Mouse (Mus musculus) forebrain, embryonic 14.5 days (tissue): ENCODE measurements around the gene 1700029P11Rik. TPM values are rescaled to one million over a fixed set of nuclear protein-coding genes. Genes with fewer than 3 reads are reported as not detected.
A peak's percentile ranks its signal among the peaks of the same experiment; 100 is the strongest.

Experiments
- ATAC-seq: fragments of 200-750 bp; cut with Nextera tagmentation; 2 replicates; pipeline ENCODE4 v1.8.0; 2017; ENCODE audit warnings: mild to moderate bottlenecking, moderate library complexity
- DNase-seq: peaks from one replicate; pipeline ENCODE4 v3.0.0-alpha.2; 2015; ENCODE audit warnings: low spot score
- H3K27ac ChIP-seq: fragments of 300-500 bp; sonication (generic); 2 replicates; pipeline ENCODE4 v1.5.1; 2014; ENCODE audit warnings: low read depth, mild to moderate bottlenecking, control low read depth, low read length, moderate library complexity
- H3K27me3 ChIP-seq: fragments of 300-500 bp; sonication (generic); replicated peaks from 2 replicates; pipeline ENCODE4 v1.6.1; 2014; ENCODE audit warnings: low read length, control low read depth, mixed read lengths; ENCODE audit not compliant: control insufficient read depth, insufficient read depth
- H3K36me3 ChIP-seq: fragments of 300-500 bp; sonication (generic); 2 replicates; pipeline ENCODE4 v1.6.1; 2014; ENCODE audit warnings: low read length, control low read depth; ENCODE audit not compliant: control insufficient read depth, insufficient read depth
- H3K4me1 ChIP-seq: fragments of 300-500 bp; sonication (generic); 2 replicates; pipeline ENCODE4 v1.6.1; 2014; ENCODE audit warnings: antibody characterized with exemption, low read length, control low read depth; ENCODE audit not compliant: control insufficient read depth, insufficient read depth
- H3K4me2 ChIP-seq: fragments of 300-500 bp; sonication (generic); 2 replicates; pipeline ENCODE4 v1.6.1; 2014; ENCODE audit warnings: mild to moderate bottlenecking, control low read depth, low read length
- H3K4me3 ChIP-seq: fragments of 300-500 bp; sonication (generic); 2 replicates; pipeline ENCODE4 v1.5.1; 2014; ENCODE audit warnings: low read depth, low read length, control low read depth
- H3K9ac ChIP-seq: fragments of 300-500 bp; sonication (generic); 2 replicates; pipeline ENCODE4 v1.6.1; 2014; ENCODE audit warnings: mild to moderate bottlenecking, low read length, control low read depth, moderate library complexity
- H3K9me3 ChIP-seq: fragments of 300-500 bp; sonication (generic); replicated peaks from 2 replicates; pipeline ENCODE4 v1.6.1; 2016; ENCODE audit warnings: low read length, control low read depth, mixed read lengths; ENCODE audit not compliant: control insufficient read depth
- WGBS: fragments of 180-500 bp; shearing (Covaris S2); extraction: QIAGEN DNeasy Blood & Tissue Kit; methylation state at CpG from one replicate; pipeline ENCODE4 v1.1.7; 2014; 5-methylcytosine and 5-hydroxymethylcytosine counted together
- polyA plus RNA-seq: library from polyadenylated mRNA; unstranded; fragments of >200 nt; fragmentation: Nextera tagmentation; extraction: Ambion mirVana; gene quantifications from 2 replicates; pipeline ENCODE4 v1.2.1, GENCODE M21; 2014

1700029P11Rik gene
- polyA plus RNA-seq, 1 experiment from 2014 or later = not detected

DNA sequence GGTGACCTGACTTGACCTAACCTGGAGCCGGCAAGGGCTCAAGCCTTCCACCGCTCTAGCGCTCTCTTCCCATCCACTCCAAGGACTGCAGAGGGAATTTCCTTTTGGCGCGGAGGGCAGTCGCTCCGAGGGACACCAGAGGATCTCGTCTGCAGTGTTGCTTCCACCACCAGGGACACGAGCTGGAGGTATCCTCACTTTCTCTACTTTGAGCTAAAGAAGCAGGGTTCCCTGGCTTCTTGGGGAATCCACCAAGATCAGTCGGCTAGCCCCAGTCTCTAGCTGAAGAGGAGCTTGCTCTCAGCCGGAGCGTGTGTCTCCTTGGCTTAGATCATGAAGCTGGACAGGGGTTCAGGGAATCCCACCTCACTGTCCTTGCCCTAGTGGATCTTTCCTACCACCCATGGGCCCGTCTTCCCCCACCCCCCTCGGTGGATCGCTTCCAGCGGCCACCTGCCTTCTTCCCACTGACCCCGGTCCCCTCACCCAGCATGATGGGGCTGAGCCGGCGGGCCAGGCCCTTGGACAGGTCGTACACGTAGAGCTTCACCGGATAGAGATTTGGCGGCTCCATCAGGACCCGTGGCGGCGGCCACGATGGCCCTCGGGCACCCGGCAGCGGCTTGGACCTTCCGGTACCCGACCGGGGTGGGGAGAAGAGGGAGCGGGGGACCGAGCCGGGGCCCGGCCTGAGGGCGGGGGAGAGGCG lies 35.2 kb downstream of the 1700029P11Rik start:
- DNase-seq = peak; percentile 31
- WGBS = under 1% methylated on average over 39 of the region's 39 CpGs
- H3K9ac ChIP-seq = peak overlapping the region; percentile 90
- H3K4me3 ChIP-seq = peak overlapping the region; percentile 95
- H3K36me3 ChIP-seq = peaks cover 12% of the 10 kb centered on the region
- peak overlapping the region; percentile 93 for H3K4me2 ChIP-seq
- H3K9me3 ChIP-seq = no peaks in the 10 kb centered on the region
- peak; percentile 63 for ATAC-seq
- H3K27me3 ChIP-seq = no peaks in the 10 kb centered on the region
- peaks cover 15% of the 10 kb centered on the region for H3K4me1 ChIP-seq
- H3K27ac ChIP-seq = peak overlapping the region; percentile 74; the same call in 1 of the 2 replicates

DNA sequence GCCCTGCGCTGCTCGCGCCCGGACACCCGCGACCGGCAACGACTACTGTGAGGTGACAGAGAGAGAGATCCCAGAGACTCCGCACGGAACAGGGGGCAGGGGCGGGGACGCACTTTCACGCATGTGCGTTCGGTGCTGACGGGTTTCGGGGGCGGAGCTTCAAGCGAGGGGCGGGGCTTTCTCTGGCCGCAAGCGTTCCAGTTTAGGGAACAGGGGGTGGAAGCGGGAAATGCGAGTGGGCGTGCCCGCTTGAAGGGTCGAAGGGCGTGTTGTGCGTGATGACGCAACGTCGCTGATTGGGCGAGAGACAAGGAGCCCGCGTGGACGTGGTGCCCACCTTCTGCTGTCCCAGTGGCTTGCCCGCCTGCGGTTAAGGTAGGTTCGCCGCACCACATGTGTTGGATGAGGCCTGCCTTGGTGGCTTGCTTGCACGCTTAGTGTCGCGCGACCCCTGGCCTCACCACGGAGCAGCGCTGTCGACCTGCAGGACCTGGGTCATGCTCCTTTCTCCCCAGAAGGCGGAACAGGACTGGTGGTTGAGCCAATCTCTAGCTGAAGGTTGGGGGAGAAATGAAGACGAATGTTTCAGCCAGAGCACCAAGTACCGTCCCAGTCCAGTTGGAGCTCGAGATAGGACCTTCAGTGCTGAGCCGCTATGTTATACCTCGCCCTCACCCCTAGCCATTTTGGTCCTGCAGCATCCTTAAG lies 35.9 kb downstream of the 1700029P11Rik start:
- peaks cover 15% of the 10 kb centered on the region for H3K4me1 ChIP-seq
- peaks cover 14% of the 10 kb centered on the region for H3K36me3 ChIP-seq
- peak overlapping the region; percentile 90 for H3K9ac ChIP-seq
- H3K4me2 ChIP-seq = peak overlapping the region; percentile 93
- H3K9me3 ChIP-seq = no peaks in the 10 kb centered on the region
- peak overlapping the region; percentile 74; the same call in 1 of the 2 replicates for H3K27ac ChIP-seq
- under 1% methylated on average over 53 of the region's 53 CpGs for WGBS
- peak; percentile 99 for DNase-seq
- ATAC-seq = peak; percentile 97
- H3K4me3 ChIP-seq = peak overlapping the region; percentile 95
- no peaks in the 10 kb centered on the region for H3K27me3 ChIP-seq

DNA sequence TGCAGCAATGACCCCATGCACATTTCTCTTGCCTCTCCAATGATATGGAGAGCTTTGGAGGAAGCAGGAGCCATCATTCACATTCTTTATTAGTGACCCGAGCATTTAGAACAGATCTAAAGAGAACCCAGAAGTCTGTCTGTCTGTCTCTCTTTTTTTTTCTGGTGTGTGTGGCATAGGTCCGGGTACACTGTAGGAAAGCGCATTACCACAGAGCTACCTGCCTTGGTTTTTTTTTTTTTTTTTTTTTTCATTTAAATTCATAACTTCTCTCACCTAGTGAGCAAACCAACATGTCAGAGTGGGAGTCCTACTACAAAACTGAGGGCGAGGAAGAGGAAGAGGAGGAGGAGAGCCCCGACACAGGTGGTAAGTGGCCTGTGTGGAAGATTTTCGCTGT lies 36.5 kb downstream of the 1700029P11Rik start:
- Histone ChIP-seq H3K36me3 (peaks cover 18% of the 10 kb centered on the region), H3K9me3 (no peaks in the 10 kb centered on the region), H3K27ac (0 out of 2 replicates have a peak overlapping the region, but pooled peaks have one; percentile 63), H3K9ac (peak overlapping the region; percentile 90), H3K4me2 (peak overlapping the region; percentile 93), H3K4me3 (peak overlapping the region; percentile 95), H3K4me1 (peaks cover 15% of the 10 kb centered on the region), H3K27me3 (no peaks in the 10 kb centered on the region)
- DNase-seq = no peak
- ATAC-seq = no peak
- 18% methylated on average over 6 of the region's 6 CpGs for WGBS

DNA sequence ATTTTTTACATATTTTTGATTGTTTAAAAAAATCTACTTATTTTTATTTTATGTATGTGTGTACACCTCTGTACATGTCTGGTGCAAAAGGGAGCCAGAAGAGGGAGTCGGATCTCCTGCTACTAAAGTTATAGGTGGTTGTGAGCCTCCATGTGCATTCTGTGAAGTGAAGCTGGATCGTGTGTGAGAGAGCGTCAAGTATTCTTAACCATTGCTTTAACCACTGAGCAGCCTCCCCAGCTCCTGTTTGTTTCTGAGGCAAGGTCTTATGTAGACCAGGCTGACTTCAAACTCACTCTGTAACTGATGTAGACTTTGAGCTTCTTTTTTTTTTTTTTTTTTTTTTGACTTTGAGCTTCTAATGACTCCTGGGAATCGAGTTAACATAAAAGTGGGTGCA lies 37.1 kb downstream of the 1700029P11Rik start:
- H3K4me2 ChIP-seq = no peak overlapping the region

DNA sequence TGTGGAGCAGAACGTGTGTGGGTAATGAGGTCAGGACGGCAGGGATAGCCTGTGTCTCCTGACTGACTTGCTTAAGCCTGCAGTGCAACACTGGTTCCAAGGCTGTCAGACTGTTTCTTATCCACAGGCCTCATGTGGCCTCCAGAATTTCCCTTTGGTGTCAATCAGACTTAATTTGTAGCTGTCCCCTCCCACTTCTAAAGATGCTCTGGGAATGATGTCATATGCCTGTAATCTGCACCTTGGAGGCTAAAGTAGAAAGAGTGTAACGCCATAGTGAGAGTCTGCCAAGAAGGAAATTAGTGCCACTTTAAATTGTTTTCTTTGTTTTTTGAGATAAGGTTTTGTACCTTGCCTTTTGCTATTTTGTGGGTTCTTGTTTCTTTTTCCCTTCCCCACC lies 38.9 kb downstream of the 1700029P11Rik start:
- H3K9ac ChIP-seq = no peak overlapping the region
- ATAC-seq (no peak), DNase-seq (no peak)
- peaks cover 13% of the 10 kb centered on the region for H3K4me1 ChIP-seq
- no peaks in the 10 kb centered on the region for H3K27me3 ChIP-seq
- H3K4me2 ChIP-seq = no peak overlapping the region
- H3K9me3 ChIP-seq = no peaks in the 10 kb centered on the region
- H3K27ac ChIP-seq = no peak overlapping the region
- 70% methylated on average over 3 of the region's 3 CpGs for WGBS
- H3K4me3 ChIP-seq = no peak overlapping the region
- peaks cover 43% of the 10 kb centered on the region for H3K36me3 ChIP-seq

More for the DNA sequence above, 37.1 kb downstream of the 1700029P11Rik start:
- no peak overlapping the region for H3K27ac ChIP-seq
- ATAC-seq (no peak), DNase-seq (no peak)
- WGBS = 65% methylated on average over 4 of the region's 4 CpGs
- H3K9me3 ChIP-seq = no peaks in the 10 kb centered on the region
- no peak overlapping the region for H3K9ac ChIP-seq
- H3K4me3 ChIP-seq = no peak overlapping the region
- H3K36me3 ChIP-seq = peaks cover 24% of the 10 kb centered on the region
- no peaks in the 10 kb centered on the region for H3K27me3 ChIP-seq
- H3K4me1 ChIP-seq = peaks cover 15% of the 10 kb centered on the region

DNA sequence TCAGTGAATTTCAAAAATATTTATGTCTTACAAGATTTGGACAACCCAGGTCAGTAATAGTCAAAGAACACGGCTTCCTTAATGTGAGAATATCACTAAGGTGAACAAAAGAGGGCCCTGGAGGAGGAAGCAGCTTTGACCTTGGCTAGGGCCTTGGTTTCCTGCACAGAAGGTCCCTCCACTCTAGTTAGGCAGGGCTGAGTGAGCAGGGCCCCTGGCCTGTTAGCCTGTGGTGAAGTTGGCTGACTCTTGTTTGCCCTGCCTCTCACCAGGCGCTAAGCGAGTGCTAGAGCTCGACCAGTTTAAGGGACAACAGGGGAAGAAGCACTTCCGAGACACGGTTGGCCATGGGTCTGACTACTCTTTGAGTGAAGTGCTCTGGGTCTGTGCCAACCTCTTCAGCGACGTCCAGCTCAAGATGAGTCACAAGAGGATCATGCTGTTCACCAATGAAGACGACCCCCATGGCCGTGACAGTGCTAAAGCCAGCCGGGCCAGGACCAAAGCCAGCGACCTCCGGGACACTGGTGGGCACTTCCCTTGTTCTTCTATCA lies 42.3 kb downstream of the 1700029P11Rik start:
- H3K9ac ChIP-seq = no peak overlapping the region
- DNase-seq (no peak), ATAC-seq (no peak)
- H3K27me3 ChIP-seq = no peaks in the 10 kb centered on the region
- no peak overlapping the region for H3K4me2 ChIP-seq
- no peak overlapping the region for H3K4me3 ChIP-seq
- H3K36me3 ChIP-seq = peaks cover 75% of the 10 kb centered on the region
- H3K27ac ChIP-seq = no peak overlapping the region
- no peaks in the 10 kb centered on the region for H3K9me3 ChIP-seq
- WGBS = 89% methylated on average over 13 of the region's 13 CpGs
- H3K4me1 ChIP-seq = no peaks in the 10 kb centered on the region

DNA sequence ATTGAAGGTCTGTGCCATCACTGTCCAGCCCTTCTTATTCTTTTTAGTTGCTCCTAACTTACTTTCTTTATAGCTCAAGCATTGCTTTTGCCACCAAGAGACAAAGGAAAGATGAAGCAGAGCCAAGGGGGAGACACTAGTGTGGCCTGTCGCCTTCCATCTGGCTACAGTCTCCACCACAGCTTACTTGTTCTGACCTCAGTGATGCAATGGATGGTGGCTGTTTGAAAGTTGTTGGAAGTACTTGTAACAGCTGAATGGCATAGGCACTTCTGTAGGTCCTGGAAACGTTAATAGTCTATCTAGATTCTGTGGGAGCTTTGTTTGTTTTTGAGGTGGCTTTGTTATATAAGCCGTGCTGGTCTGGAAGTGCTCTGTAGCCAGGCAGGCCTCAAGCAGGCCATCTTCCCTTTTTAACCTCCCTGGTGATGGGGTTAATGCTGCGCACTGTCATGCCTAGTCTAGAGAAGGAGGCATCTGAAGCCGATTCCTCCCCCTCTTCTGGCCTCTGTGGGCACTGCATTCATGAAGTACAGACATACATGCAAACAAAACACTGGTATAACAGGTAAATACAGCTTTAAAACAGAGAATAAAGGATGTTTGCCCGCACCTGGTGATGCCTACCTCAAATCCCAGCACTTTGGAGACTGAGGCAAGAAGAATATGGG lies 43.8 kb downstream of the 1700029P11Rik start:
- ATAC-seq = no peak
- WGBS = 94% methylated on average over 6 of the region's 6 CpGs
- peaks cover 86% of the 10 kb centered on the region for H3K36me3 ChIP-seq
- no peak overlapping the region for H3K4me2 ChIP-seq
- no peak for DNase-seq
- H3K27me3 ChIP-seq = no peaks in the 10 kb centered on the region
- no peak overlapping the region for H3K4me3 ChIP-seq
- no peak overlapping the region for H3K27ac ChIP-seq
- no peak overlapping the region for H3K9ac ChIP-seq
- H3K9me3 ChIP-seq = no peaks in the 10 kb centered on the region
- no peaks in the 10 kb centered on the region for H3K4me1 ChIP-seq

DNA sequence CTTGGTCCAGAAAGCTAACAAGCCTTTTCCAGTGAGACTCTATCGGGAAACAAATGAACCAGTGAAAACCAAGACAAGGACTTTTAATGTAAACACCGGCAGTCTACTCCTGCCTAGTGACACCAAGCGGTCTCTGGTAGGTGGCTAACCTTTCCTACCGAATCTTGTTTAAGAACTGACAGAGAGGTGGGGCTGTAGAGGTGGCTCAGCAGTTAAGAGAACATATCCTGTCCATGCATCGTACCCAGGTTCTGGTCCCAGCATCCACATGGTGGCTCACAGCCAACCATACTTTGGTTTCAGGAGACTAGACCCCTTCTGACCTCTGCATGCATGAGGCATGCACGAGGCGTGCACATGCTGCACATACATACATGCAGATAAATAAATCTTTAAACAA lies 46.9 kb downstream of the 1700029P11Rik start:
- no peak for ATAC-seq
- WGBS = 94% methylated on average over 7 of the region's 7 CpGs
- Histone ChIP-seq H3K4me1 (no peaks in the 10 kb centered on the region), H3K9ac (no peak overlapping the region), H3K36me3 (peaks cover 98% of the 10 kb centered on the region), H3K4me3 (no peak overlapping the region), H3K9me3 (no peaks in the 10 kb centered on the region), H3K27me3 (no peaks in the 10 kb centered on the region), H3K4me2 (no peak overlapping the region), H3K27ac (no peak overlapping the region)
- no peak for DNase-seq
